Mouse (Mus musculus): ENCODE results near the gene Wdtc1. TPM values are rescaled to one million over a fixed set of nuclear protein-coding genes. Genes with fewer than 3 reads are reported as not detected.

Wdtc1 gene
- total RNA-seq, 4 experiments from 2014 or later, result 77.3 to 94.3 (median 79.2) TPM

GRCm38 (mm10) chr4:133328129-133328528, 25.2 kb downstream of the Wdtc1 start:
- no peak for DNase-seq (ENCODE audit: low spot score)

- no peak for DNase-seq (ENCODE audit: low spot score)
Measured at GRCm38 (mm10) chr4:133319667-133320066, 33.6 kb downstream of the Wdtc1 start.

GRCm38 (mm10) chr4:133315991-133316390, 37.3 kb downstream of the Wdtc1 start:
- DNase-seq (ENCODE audit: low spot score), result no peak

GRCm38 (mm10) chr4:133314896-133315295, 38.4 kb downstream of the Wdtc1 start:
- DNase-seq (ENCODE audit: low spot score), result peak; percentile 68

- DNase-seq (ENCODE audit: low spot score), result peak; percentile 84
Measured at GRCm38 (mm10) chr4:133309948-133310347, 43.3 kb downstream of the Wdtc1 start.

- peak; percentile 55 for DNase-seq (ENCODE audit: low spot score)
Measured at GRCm38 (mm10) chr4:133307331-133307730, 46.0 kb downstream of the Wdtc1 start.

GRCm38 (mm10) chr4:133305825-133306224, 47.5 kb downstream of the Wdtc1 start:
- no peak for DNase-seq (ENCODE audit: low spot score)

- DNase-seq (ENCODE audit: low spot score), result no peak
Measured at GRCm38 (mm10) chr4:133304770-133305169, 48.5 kb downstream of the Wdtc1 start.

GRCm38 (mm10) chr4:133302668-133303067, 50.6 kb downstream of the Wdtc1 start:
- DNase-seq (ENCODE audit: low spot score), result no peak

- peak; percentile 67 for DNase-seq (ENCODE audit: low spot score)
Measured at GRCm38 (mm10) chr4:133301802-133302201, 51.5 kb downstream of the Wdtc1 start.

GRCm38 (mm10) chr4:133300421-133300820, 52.9 kb downstream of the Wdtc1 start:
- no peak for DNase-seq (ENCODE audit: low spot score)

- no peak for DNase-seq (ENCODE audit: low spot score)
Measured at GRCm38 (mm10) chr4:133299701-133300100, 53.6 kb downstream of the Wdtc1 start.

- no peak for DNase-seq (ENCODE audit: low spot score)
Measured at GRCm38 (mm10) chr4:133298516-133299365, 54.5 kb downstream of the Wdtc1 start.

GRCm38 (mm10) chr4:133297801-133298238, 55.5 kb downstream of the Wdtc1 start:
- peak; percentile 72 for DNase-seq (ENCODE audit: low spot score)

- no peak for DNase-seq (ENCODE audit: low spot score)
Measured at GRCm38 (mm10) chr4:133297360-133297759, 55.9 kb downstream of the Wdtc1 start.

- DNase-seq (ENCODE audit: low spot score), result no peak
Measured at GRCm38 (mm10) chr4:133294084-133294483, 59.2 kb downstream of the Wdtc1 start.

- no peak for DNase-seq (ENCODE audit: low spot score)
Measured at GRCm38 (mm10) chr4:133292901-133293843, 60.1 kb downstream of the Wdtc1 start.

- no peak for DNase-seq (ENCODE audit: low spot score)
Measured at GRCm38 (mm10) chr4:133292405-133292804, 60.9 kb downstream of the Wdtc1 start.

- no peak for DNase-seq (ENCODE audit: low spot score)
Measured at GRCm38 (mm10) chr4:133291255-133291654, 62.0 kb downstream of the Wdtc1 start.

GRCm38 (mm10) chr4:133286476-133287077, 66.7 kb downstream of the Wdtc1 start:
- no peak for DNase-seq (ENCODE audit: low spot score)

GRCm38 (mm10) chr4:133285950-133286349, 67.3 kb downstream of the Wdtc1 start:
- DNase-seq (ENCODE audit: low spot score), result no peak

GRCm38 (mm10) chr4:133285299-133285698, 68.0 kb downstream of the Wdtc1 start:
- no peak for DNase-seq (ENCODE audit: low spot score)
